Mouse (Mus musculus) T-helper 17 cell (primary cell): ENCODE measurements around the gene Zim1.

Experiments used
- in situ Hi-C, 2 experiments: fragments of 300-600 bp; cut with MboI, MseI; formaldehyde crosslinking; loops; 1 replicate in 1 of 2; 2 replicates in 1 of 2; pipeline ENCODE4 v1.15.1; 2025; ENCODE audit warnings: high pct_unique_total_duplicates in 2 of 2

Zim1 gene

DNA sequence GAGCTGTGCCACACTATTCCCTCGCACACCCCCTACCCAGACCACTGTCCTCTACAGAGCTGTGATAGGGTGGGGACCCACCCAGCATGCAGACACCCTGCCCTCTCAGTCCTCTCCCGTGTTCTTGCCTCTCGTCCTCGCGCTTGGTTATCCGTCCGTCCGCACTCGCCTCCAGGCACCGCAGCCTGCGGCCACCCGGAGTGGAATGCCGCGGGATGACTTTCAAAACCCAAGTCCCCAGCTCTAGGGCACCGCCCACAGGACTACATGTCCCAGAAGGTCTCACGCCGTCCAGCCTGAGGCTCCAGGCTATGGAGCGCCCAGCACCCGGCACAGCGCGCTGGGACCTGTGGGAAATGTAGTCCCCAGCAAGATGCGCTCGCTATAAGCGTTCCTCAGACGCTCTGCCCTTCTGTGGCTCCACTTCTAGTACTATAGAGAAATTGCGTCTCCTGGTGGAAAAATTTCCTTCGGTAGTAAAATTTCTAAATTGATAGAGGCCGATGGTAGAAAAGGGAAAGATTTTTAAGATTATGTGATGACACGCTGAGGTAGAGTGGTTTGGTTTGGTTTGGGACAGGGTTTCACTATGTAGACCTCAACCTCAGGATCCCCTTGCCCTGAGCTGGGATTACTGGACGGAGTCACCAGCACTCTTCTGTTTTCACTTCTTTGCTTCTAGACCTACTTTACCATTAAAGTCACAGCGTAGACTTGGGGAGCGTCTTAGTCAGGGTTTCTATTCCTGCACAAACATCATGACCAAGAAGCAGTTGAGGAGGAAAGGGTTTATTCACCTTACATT lies at the start of gene Zim1:
Gene Zim1, minus strand, starts transcription at position 210 of the 805 bp plus-strand sequence.
- in situ Hi-C loops, result no loop called here

DNA sequence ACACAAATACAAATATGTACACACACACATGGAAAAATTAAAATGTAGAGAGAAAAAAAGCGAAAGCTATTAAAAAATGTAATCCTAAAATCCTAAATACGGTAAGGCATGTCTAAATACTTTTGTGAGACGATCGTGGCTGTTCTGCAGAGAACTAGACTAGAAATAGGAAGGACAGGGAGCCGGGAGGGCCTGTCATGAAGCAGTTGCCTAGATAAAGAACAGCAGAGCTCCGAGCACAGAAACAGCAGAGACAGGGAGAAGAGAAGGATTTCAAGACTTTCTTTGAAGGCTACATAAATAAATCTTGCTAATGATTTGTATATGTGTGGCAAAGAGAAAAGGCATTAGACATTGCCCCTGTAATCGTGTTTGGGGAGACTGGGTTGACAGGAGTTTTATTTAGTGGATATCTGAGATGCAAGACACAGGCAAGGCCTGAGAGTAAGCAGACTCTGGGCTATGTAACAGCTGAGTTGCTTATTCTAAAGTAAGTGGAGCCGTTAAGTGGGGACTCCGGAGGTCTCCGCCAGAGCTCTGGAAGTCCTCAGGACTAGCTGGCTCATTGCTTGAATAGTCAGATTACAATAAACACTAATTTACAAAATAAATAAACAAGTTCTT lies 48.1 kb upstream of the Zim1 start:
- in situ Hi-C loops, result no loop called here

DNA sequence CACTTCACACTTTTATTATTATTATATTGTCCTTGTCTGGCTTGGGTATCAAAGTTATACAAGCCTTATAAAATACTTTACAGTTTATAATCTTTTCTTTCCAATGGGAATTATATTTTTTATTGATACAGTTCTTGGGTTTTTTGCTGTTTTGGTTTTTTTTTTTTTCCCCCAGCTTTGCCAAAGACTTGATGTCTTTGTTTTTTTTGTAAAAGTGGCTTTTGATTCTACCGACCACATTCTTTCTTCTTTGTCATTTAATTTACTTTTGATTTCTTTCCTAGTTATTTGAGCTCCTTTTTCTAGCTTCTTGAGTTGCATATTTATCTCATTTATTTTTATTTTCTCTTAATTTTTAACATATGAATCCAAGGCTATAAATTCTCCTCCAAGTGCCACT lies 39.8 kb upstream of the Zim1 start:
- in situ Hi-C loops, result no loop called here

GRCm38 (mm10) chr7:6731930-6732329 lies 35.7 kb upstream of the Zim1 start:
- in situ Hi-C loops, result no loop called here

DNA sequence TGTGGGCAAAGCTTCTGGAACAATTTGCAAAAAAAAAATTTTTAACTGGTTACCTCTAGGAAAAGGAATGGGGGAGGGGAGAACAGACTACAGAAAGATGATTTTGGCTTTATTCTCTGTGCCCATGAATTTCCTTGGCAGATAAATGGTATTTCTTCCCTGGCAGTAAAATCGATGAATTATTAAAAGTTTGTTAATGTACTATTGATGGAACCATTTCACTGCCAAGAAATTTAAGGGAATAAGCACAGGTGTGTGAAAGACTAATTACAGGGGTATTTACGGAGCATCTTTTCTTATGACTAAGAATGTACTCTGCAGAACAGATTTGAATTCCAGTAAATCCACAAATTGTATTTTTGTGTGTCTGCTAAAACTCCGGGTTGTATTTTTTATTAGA lies 35.1 kb upstream of the Zim1 start:
- in situ Hi-C loops, result no loop called here

DNA sequence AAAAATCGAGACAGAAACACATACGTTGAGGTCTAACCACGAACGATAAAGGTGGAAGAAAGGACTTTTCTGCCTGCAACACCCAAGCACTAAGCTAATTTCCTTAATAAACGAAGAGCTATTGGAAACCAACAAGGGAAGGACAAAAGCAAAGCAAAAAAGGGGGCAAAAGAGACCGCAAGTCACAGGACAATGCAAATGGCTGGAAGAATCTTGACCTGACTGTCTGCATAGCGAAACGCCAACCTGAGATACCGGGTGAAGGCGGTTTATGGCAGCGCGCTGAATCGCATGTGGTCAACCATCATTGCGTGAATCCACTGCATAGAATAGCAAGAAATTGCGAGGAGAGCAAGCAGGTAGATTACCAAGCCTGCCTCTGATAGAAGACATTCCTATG lies 34.6 kb upstream of the Zim1 start:
- in situ Hi-C loops, result no loop called here

GRCm38 (mm10) chr7:6730241-6730640 lies 34.0 kb upstream of the Zim1 start, which contains the start of the genes Peg3 and Usp29:
Gene Peg3 (minus strand): TSS chr7:6730431.
Gene Usp29 (plus strand): TSS chr7:6730578.
- in situ Hi-C loops, result no loop called here

DNA sequence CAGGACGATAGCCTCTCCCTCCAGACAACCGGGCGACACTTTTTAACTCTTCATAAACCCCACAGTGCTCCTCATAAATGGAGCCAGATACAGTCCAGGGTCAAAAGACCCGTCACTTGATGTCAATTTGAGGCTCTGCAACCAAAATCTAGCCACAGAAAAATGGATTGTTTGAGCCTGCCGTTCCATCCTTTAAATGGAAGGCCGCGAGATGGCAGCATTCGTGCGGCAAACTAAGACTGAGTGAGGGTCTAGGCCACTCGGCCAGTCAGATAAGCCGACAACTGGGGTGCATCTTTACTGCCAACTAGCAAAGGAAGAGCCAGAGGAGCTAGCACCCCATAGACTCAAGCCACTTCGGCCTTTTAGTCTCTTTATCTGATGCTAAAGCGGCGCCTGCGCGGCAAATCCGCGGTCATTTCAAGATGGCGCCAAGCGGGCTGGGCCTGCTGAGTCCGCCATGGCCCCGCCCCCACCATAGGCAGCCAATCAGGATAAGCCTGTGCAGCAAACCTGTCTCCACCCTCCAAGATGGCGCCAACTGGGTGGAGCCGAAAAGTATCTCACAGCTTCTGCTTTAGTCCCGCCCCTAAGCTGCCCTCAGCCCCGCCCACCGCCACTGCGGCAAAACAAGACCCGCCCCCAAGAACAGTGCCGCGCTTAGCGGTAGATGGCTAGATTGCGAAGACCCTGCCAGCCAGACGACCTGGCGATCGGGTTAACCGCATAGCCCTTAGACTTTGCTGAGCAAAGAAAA lies 33.0 kb upstream of the Zim1 start:
- in situ Hi-C loops, result no loop called here

- in situ Hi-C loops, result no loop called here
These were observed 32.1 kb upstream of the Zim1 start for GRCm38 (mm10) chr7:6728263-6728931.

GRCm38 (mm10) chr7:6727351-6728121 lies 31.3 kb upstream of the Zim1 start:
- in situ Hi-C loops, result no loop called here

DNA sequence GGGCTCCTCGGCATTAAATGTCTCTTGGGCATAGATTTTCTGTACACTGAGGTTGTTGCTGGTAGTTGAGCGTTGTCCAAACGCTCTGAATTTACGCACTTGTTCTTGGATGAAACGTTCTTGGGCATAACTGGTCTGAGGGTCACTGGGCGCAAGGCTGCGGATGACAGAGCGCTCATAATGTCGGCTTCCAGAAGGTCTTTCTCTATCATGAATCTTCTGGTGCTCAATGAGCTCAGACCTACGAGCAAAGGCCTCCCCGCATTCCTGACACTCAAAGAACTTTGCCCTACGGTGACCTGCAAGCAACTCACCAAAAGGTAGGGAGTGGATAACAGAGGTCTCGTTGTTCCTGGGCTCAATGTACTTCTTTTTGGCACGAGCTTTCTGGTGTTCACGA lies 13.1 kb upstream of the Zim1 start:
- in situ Hi-C loops, result no loop called here

DNA sequence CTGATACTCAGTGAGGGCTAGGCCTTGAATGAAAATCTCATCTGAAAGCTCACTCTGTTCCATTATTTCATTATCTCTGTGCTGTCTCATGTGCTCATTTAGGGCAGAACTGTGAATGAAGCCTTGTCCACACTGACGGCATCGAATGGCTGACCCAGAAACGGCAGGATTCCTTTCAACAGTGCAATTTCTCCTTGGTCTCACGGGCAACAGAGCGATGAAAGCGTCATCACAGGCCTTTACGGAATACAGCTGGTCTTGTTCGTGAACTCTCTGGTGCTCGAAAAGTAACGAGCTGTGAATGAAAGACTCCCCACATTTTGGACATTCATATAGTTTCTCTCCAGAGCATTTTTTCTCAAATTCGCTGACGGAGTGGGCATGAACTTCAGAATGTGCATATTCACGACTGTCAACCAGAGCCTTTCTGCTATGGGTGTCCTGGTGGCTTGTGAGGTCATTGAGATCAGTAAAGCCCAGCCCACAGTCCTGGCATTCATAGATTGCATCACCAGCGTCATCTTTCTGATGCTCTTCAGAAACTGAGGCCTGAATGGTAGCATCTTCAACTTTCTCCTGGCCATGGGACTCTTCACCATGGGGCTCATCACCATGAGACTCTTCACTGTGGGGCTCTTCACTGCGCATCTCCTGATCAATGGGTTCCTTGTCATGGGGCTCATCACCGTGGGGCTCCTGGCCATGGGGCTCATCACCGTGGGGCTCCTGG lies 12.4 kb upstream of the Zim1 start:
- in situ Hi-C loops, result no loop called here

- in situ Hi-C loops, result no loop called here
These were observed 11.3 kb upstream of the Zim1 start for GRCm38 (mm10) chr7:6707416-6708015.

GRCm38 (mm10) chr7:6699230-6699629 lies 3.0 kb upstream of the Zim1 start:
- in situ Hi-C loops, result no loop called here

DNA sequence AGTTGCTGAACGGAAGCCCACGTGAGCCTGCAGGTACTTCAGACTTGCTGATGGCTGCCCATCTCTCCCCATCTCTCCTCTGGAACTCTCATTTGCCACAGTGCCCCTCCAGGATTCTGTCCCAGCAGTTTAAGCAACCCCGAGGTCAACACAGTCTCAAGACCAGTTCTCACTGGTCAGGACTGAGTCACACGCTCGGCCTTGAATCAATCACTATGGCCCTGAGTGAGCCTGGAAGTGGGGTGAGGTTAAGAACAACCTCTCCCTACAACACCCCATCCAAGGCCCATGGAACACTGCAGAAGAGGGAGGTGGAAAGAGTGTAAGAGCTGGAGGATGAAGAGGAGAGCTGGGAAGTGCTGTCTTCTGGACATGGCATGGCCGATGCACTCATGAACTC lies 10.7 kb downstream of the Zim1 start:
- in situ Hi-C loops, result no loop called here

GRCm38 (mm10) chr7:6666726-6667125 lies 29.5 kb downstream of the Zim1 start:
- in situ Hi-C loops, result no loop called here

GRCm38 (mm10) chr7:6663430-6663829 lies 32.8 kb downstream of the Zim1 start:
- in situ Hi-C loops, result no loop called here

DNA sequence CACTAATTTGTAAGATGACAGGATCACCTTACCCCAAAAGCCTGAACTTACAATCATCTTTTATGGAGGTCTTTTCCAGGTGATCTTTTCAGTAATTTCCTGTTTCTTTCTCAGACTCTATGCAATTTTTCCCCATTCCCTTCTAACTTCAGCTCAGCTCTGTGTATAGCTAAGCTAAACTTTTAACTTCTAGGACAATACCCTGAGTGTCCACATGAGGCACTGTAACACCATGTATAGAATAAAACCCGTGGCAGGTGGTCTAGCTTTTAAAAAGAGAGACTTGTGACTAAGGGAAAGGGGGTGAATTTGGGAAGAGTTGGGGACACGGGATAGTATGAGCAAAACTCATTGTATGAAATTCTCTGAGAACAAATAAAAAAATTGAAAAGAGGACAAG lies 36.6 kb downstream of the Zim1 start:
- in situ Hi-C loops, result no loop called here

- in situ Hi-C loops, result no loop called here
These were observed 37.6 kb downstream of the Zim1 start for GRCm38 (mm10) chr7:6658606-6659005.

DNA sequence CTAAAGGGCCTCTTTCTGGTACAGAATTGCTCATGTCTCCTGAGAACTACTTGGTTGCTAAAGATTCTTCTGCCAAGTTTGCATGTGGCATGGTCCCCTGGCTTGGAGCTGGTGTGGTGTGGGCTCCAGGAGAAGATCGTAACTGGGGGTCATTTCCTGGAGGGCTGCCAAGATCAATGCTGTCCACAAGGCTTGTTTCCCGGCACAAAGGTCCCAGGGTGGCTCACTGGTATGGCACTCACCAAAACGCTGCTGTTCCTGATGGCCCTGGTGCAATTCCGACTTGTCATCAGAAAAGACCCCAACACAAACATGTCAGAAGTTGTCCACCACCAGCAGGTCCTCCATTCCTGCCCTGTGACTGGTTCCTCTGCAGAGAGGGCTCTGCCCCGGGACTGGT lies 44.1 kb downstream of the Zim1 start:
- in situ Hi-C loops, result no loop called here
